Comparison of ENCODE assay signal across 9 mouse cellular contexts in the genomic region with DNA sequence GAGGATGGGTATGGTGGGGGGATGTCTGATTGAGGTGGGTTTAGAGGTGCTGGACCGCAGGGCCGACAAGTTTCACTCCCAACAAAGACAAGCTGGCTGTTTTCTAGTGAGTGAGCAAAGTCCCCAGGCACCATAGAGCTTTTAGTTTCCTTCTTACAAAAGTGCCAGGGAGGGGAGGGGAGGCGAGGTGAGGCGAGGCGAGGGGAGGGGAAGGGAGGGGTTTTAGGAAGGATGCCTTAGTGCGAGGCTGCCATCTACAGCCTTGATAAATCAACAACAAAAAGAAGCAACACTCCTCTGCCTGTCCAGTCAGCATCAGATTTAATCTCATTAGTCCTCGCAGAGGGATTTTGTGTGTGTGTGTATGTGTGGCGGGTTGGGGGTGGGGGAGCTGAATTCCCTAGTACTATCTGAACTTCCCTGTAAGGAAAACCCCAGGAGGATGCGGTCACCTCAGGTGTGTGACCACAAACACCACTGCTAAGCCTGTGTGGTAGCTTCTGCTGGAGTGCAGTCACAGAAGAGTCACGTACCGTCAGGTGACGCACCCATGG.
DNase-seq lines count a peak whose midpoint lies in the region; ATAC-seq and TF ChIP-seq lines count a peak whose summit lies in the region.
"Had no signal": no experiment of that assay in that cellular context is flagged by ENCODE, and none has a peak within 500 bp of the region (broad histone marks: within the 10 kb centered on the region; RNA-seq: fewer than 3 reads in every experiment).

No protein-coding gene starts in this region.

- no peak for TF ChIP-seq POLR2A in limb, embryonic 14.5 days (IDR thresholded peaks at IDR 0.05; ENCODE audit: borderline replicate concordance, extremely low read depth, insufficient read depth, insufficient read length)

- no peak for DNase-seq in heart, embryonic 10.5 days (ENCODE audit: low spot score)
- no peak for DNase-seq in heart, adult 8-10 months (ENCODE audit: low spot score)
- DNase-seq in embryo, embryonic 10 days (ENCODE audit: low spot score), result peak; percentile 64
- peak; percentile 19 for DNase-seq in heart, postnatal 4 days
- DNase-seq in limb, embryonic 14.5 days (ENCODE audit: low spot score), result peak; percentile 30
- peak; percentile 55 for DNase-seq in midbrain, postnatal 0 days (ENCODE audit: low spot score)

- peak overlapping the region; percentile 47 for H3K4me2 ChIP-seq in limb, embryonic 14.5 days (replicated peaks; ENCODE audit: low read depth, low read length, severe bottlenecking)
- H3K4me2 ChIP-seq in midbrain, postnatal 0 days (ENCODE audit: low read depth, low read length, poor library complexity, severe bottlenecking), result peak overlapping the region; percentile 41

- peaks cover 7% of the 10 kb centered on the region; the same call in 1 of the 2 replicates for H3K4me1 ChIP-seq in heart, embryonic 10.5 days
- H3K4me1 ChIP-seq in limb, embryonic 14.5 days (ENCODE audit: control insufficient read depth, insufficient read depth, low read length), result peaks cover 3% of the 10 kb centered on the region
- no peaks in the 10 kb centered on the region for H3K4me1 ChIP-seq in midbrain, postnatal 0 days (ENCODE audit: insufficient read depth, low read length)

- peak overlapping the region; percentile 47 for H3K4me3 ChIP-seq in heart, embryonic 10.5 days
- peak overlapping the region; percentile 28 for H3K4me3 ChIP-seq in limb, embryonic 14.5 days (replicated peaks; ENCODE audit: low read length)
- H3K4me3 ChIP-seq in midbrain, postnatal 0 days (ENCODE audit: low read depth, low read length), result peak overlapping the region; percentile 18; the same call in 1 of the 2 replicates

- H3K9me3 ChIP-seq in heart, embryonic 10.5 days, result no peaks in the 10 kb centered on the region
- H3K9me3 ChIP-seq in limb, embryonic 14.5 days (ENCODE audit: control insufficient read depth, low read length), result no peaks in the 10 kb centered on the region
- no peaks in the 10 kb centered on the region for H3K9me3 ChIP-seq in midbrain, postnatal 0 days (ENCODE audit: low read length)

- H3K27ac ChIP-seq in heart, embryonic 10.5 days, result peak overlapping the region; percentile 3; the same call in 1 of the 2 replicates
- H3K27ac ChIP-seq in limb, embryonic 14.5 days (replicated peaks; ENCODE audit: low read depth, low read length), result no peak overlapping the region
- H3K27ac ChIP-seq in midbrain, postnatal 0 days (ENCODE audit: low read depth, low read length), result no peak overlapping the region

- 11% methylated on average over 12 of the region's 12 CpGs for WGBS in heart, embryonic 10.5 days
- whole genome bisulfite sequencing in limb, embryonic 14.5 days, result 12% methylated on average over 12 of the region's 12 CpGs
- 10% methylated on average over 11 of the region's 12 CpGs for WGBS in midbrain, postnatal 0 days

- H3K36me3 ChIP-seq in heart, embryonic 10.5 days, result no peaks in the 10 kb centered on the region
- H3K36me3 ChIP-seq in limb, embryonic 14.5 days (ENCODE audit: control insufficient read depth, insufficient read depth, low read length), result no peaks in the 10 kb centered on the region
- H3K36me3 ChIP-seq in midbrain, postnatal 0 days (ENCODE audit: insufficient read depth, low read length), result no peaks in the 10 kb centered on the region

- peak; percentile 35 for TF ChIP-seq CTCF in midbrain, postnatal 0 days (IDR thresholded peaks at IDR 0.05)

- H3K27me3 ChIP-seq in heart, embryonic 10.5 days (ENCODE audit: insufficient read depth, poor library complexity, severe bottlenecking), result peaks cover 32% of the 10 kb centered on the region
- H3K27me3 ChIP-seq in limb, embryonic 14.5 days (ENCODE audit: control insufficient read depth, insufficient read depth, low read length), result no peaks in the 10 kb centered on the region
- peaks cover 4% of the 10 kb centered on the region; the same call in 1 of the 2 replicates for H3K27me3 ChIP-seq in midbrain, postnatal 0 days (ENCODE audit: insufficient read depth, low read length)

- peak; percentile 19; the same call in 1 of the 2 replicates for ATAC-seq in limb, embryonic 14.5 days (ENCODE audit: low FRiP score, low read depth)
- ATAC-seq in midbrain, postnatal 0 days (ENCODE audit: low FRiP score), result no peak
- no peak for ATAC-seq in erythroid progenitor cell, adult 5-6 weeks (replicated peaks; ENCODE audit: low FRiP score, poor library complexity, severe bottlenecking)
- ATAC-seq in monocyte, adult 5-6 weeks (replicated peaks; ENCODE audit: insufficient number of reproducible peaks, low FRiP score, low TSS enrichment, poor library complexity, severe bottlenecking), result no peak
- ATAC-seq: Patski had no signal

- no peak overlapping the region; the same call in 1 of the 2 replicates for H3K9ac ChIP-seq in limb, embryonic 14.5 days (ENCODE audit: low read depth, low read length, severe bottlenecking)
- H3K9ac ChIP-seq in midbrain, postnatal 0 days (replicated peaks; ENCODE audit: low read length, poor library complexity, severe bottlenecking), result no peak overlapping the region

Comparison
In these comparisons a context has a peak if more than half of its experiments do, and no peak if none do; other contexts are left out.
1. DNase-seq: peak in embryo, embryonic 10 days (single experiment), heart, postnatal 4 days (single experiment), limb, embryonic 14.5 days (single experiment) and midbrain, postnatal 0 days (single experiment); none in heart, embryonic 10.5 days (single experiment) and heart, adult 8-10 months (single experiment).
2. Peak in every context shown above with its lines, with median percentiles within 50 percentile points of each other: H3K4me3 ChIP-seq.